In the genomic region with DNA sequence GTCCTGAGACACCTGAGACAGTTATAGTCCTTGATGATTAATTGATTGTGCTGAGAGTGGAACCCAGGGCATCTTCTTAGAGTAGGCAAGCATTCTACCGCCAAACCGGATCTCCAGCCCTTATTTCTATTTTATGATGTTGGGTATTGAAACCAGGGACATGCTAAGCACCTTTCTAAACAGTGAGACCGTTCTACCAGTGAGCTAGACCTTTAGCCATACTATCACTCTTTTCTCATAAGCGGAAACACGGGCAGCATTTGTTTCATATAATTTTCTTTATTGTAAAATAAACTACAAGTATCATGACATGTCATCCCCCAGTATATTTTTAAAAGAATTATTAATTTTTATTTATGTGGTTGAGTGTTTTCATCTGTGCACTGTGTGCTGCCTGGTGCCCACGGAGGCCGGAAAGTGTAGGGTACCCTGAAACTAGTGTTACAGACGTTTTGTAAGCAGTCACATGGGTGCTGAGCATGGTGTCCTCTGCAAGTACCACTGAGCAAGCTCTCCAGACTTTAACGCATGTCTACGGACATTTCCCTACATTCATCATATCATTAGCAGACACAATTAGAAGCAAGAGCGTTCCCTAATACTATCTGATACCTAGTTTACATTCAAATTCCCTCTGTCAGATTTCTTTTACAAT, we compare ENCODE assay signal across 8 mouse cellular contexts. TPM values are rescaled to one million over a fixed set of nuclear protein-coding genes. Genes with fewer than 3 reads are reported as not detected.
DNase-seq lines count a peak whose midpoint lies in the region; ATAC-seq and TF ChIP-seq lines count a peak whose summit lies in the region.

No protein-coding gene starts in this region.

- 54% methylated on average over 11 of the region's 11 CpGs for WGBS in kidney, postnatal 0 days
- WGBS in embryonic facial prominence, embryonic 12.5 days: 50% methylated on average over 11 of the region's 11 CpGs
- 50% methylated on average over 11 of the region's 11 CpGs for WGBS in hindbrain, embryonic 16.5 days
- WGBS in midbrain, embryonic 16.5 days: 54% methylated on average over 11 of the region's 11 CpGs

- no peak overlapping the region for H3K27ac ChIP-seq in kidney, postnatal 0 days
- 0 out of 2 replicates have a peak overlapping the region, but pooled peaks have one; percentile 42 for H3K27ac ChIP-seq in embryonic facial prominence, embryonic 12.5 days
- H3K27ac ChIP-seq in hindbrain, embryonic 16.5 days (ENCODE audit: low read depth, low read length): peak overlapping the region; percentile 72
- peak overlapping the region; percentile 89 for H3K27ac ChIP-seq in midbrain, embryonic 16.5 days (ENCODE audit: low read length)

- DNase-seq in kidney, postnatal 0 days (ENCODE audit: low spot score): no peak
- DNase-seq in kidney, postnatal 4 days: no peak
- no peak for DNase-seq in yolk sac, embryonic 10.5 days (ENCODE audit: low spot score)
- DNase-seq in kidney, postnatal 10 days: no peak
- no peak for DNase-seq in gastrocnemius, adult 8-10 months (ENCODE audit: low spot score in 2 of 2)

- ATAC-seq in kidney, postnatal 0 days (replicated peaks; ENCODE audit: low FRiP score, low read depth): no peak
- ATAC-seq in embryonic facial prominence, embryonic 12.5 days (ENCODE audit: insufficient number of reproducible peaks, insufficient read depth, low FRiP score, low TSS enrichment): no peak
- no peak for ATAC-seq in hindbrain, embryonic 16.5 days
- peak; percentile 56 for ATAC-seq in midbrain, embryonic 16.5 days

- no peaks in the 10 kb centered on the region for H3K27me3 ChIP-seq in kidney, postnatal 0 days (ENCODE audit: insufficient read depth, low read length)
- H3K27me3 ChIP-seq in embryonic facial prominence, embryonic 12.5 days: no peaks in the 10 kb centered on the region
- no peaks in the 10 kb centered on the region for H3K27me3 ChIP-seq in hindbrain, embryonic 16.5 days (replicated peaks; ENCODE audit: control insufficient read depth, insufficient read depth, low read length)
- H3K27me3 ChIP-seq in midbrain, embryonic 16.5 days (ENCODE audit: control insufficient read depth, insufficient read depth, low read depth, low read length): no peaks in the 10 kb centered on the region; the same call in 1 of the 2 replicates

- H3K4me3 ChIP-seq in kidney, postnatal 0 days (replicated peaks; ENCODE audit: low read depth, low read length): peak overlapping the region; percentile 38
- peak overlapping the region; percentile 49 for H3K4me3 ChIP-seq in embryonic facial prominence, embryonic 12.5 days
- H3K4me3 ChIP-seq in hindbrain, embryonic 16.5 days (ENCODE audit: low read length): peak overlapping the region; percentile 62
- H3K4me3 ChIP-seq in midbrain, embryonic 16.5 days (ENCODE audit: low read depth, low read length): peak overlapping the region; percentile 60

- no peak for TF ChIP-seq CTCF in kidney, postnatal 0 days (IDR thresholded peaks at IDR 0.05; ENCODE audit: low read depth)

- peak overlapping the region; percentile 52; the same call in 1 of the 2 replicates for H3K9ac ChIP-seq in kidney, postnatal 0 days (ENCODE audit: low read depth, low read length)
- peak overlapping the region; percentile 68; the same call in 1 of the 2 replicates for H3K9ac ChIP-seq in embryonic facial prominence, embryonic 12.5 days
- peak overlapping the region; percentile 82 for H3K9ac ChIP-seq in hindbrain, embryonic 16.5 days (ENCODE audit: low read depth, low read length)
- H3K9ac ChIP-seq in midbrain, embryonic 16.5 days (ENCODE audit: low read depth, low read length): peak overlapping the region; percentile 81; the same call in 1 of the 2 replicates

- no peaks in the 10 kb centered on the region for H3K36me3 ChIP-seq in kidney, postnatal 0 days (ENCODE audit: insufficient read depth, low read length)
- H3K36me3 ChIP-seq in embryonic facial prominence, embryonic 12.5 days: no peaks in the 10 kb centered on the region
- no peaks in the 10 kb centered on the region for H3K36me3 ChIP-seq in hindbrain, embryonic 16.5 days (ENCODE audit: control insufficient read depth, insufficient read depth, low read length)
- H3K36me3 ChIP-seq in midbrain, embryonic 16.5 days (ENCODE audit: control insufficient read depth, insufficient read depth, low read length): no peaks in the 10 kb centered on the region

- H3K9me3 ChIP-seq in kidney, postnatal 0 days (replicated peaks; ENCODE audit: low read length): no peaks in the 10 kb centered on the region
- no peaks in the 10 kb centered on the region for H3K9me3 ChIP-seq in embryonic facial prominence, embryonic 12.5 days
- no peaks in the 10 kb centered on the region for H3K9me3 ChIP-seq in hindbrain, embryonic 16.5 days (ENCODE audit: control insufficient read depth, low read length)
- H3K9me3 ChIP-seq in midbrain, embryonic 16.5 days (replicated peaks; ENCODE audit: control insufficient read depth, low read length, poor library complexity, severe bottlenecking): no peaks in the 10 kb centered on the region

- peak overlapping the region; percentile 57 for H3K4me2 ChIP-seq in kidney, postnatal 0 days (ENCODE audit: low read length)
- peak overlapping the region; percentile 63 for H3K4me2 ChIP-seq in embryonic facial prominence, embryonic 12.5 days (replicated peaks)
- H3K4me2 ChIP-seq in hindbrain, embryonic 16.5 days (ENCODE audit: low read length): peak overlapping the region; percentile 82
- H3K4me2 ChIP-seq in midbrain, embryonic 16.5 days (ENCODE audit: low read length): peak overlapping the region; percentile 67

- no peaks in the 10 kb centered on the region; the same call in 1 of the 2 replicates for H3K4me1 ChIP-seq in kidney, postnatal 0 days (replicated peaks; ENCODE audit: insufficient read depth, low read length)
- H3K4me1 ChIP-seq in embryonic facial prominence, embryonic 12.5 days: no peaks in the 10 kb centered on the region; the same call in 1 of the 2 replicates
- H3K4me1 ChIP-seq in hindbrain, embryonic 16.5 days (ENCODE audit: control insufficient read depth, insufficient read depth, low read depth, low read length): peaks cover 6% of the 10 kb centered on the region
- H3K4me1 ChIP-seq in midbrain, embryonic 16.5 days (ENCODE audit: control insufficient read depth, insufficient read depth, low read length): peaks cover 4% of the 10 kb centered on the region; the same call in 1 of the 2 replicates

RNA-seq across cellular contexts. Expression of a gene that starts 6.4 kb away (rescaled TPM):
- 64.7 and 65.4 TPM in 2 replicates for polyA plus RNA-seq in kidney, postnatal 0 days (2015; fragmentation: Nextera tagmentation; extraction: Ambion mirVana)
- 101 and 103 TPM in 2 replicates for polyA plus RNA-seq in embryonic facial prominence, embryonic 12.5 days (2016; fragmentation: Nextera tagmentation; extraction: Ambion mirVana)
- polyA plus RNA-seq in hindbrain, embryonic 16.5 days (2015; fragmentation: Nextera tagmentation; extraction: Ambion mirVana): 60.5 and 63.0 TPM in 2 replicates
- 64.5 and 73.5 TPM in 2 replicates for polyA plus RNA-seq in midbrain, embryonic 16.5 days (2015; fragmentation: Nextera tagmentation; extraction: Ambion mirVana)
- 10 to 100 TPM; 11.5 to 13.3 (median 12.1) TPM for total RNA-seq in gastrocnemius, adult 8-10 months (2022)

RNA-seq across cellular contexts. Expression of a gene that starts 31.9 kb away (rescaled TPM):
- polyA plus RNA-seq in kidney, postnatal 0 days (2015; fragmentation: Nextera tagmentation; extraction: Ambion mirVana): 2.0 and 2.5 TPM in 2 replicates
- polyA plus RNA-seq in embryonic facial prominence, embryonic 12.5 days (2016; fragmentation: Nextera tagmentation; extraction: Ambion mirVana): 3.3 and 4.2 TPM in 2 replicates
- polyA plus RNA-seq in hindbrain, embryonic 16.5 days (2015; fragmentation: Nextera tagmentation; extraction: Ambion mirVana): 2.8 and 3.5 TPM in 2 replicates
- 4.6 and 4.8 TPM in 2 replicates for polyA plus RNA-seq in midbrain, embryonic 16.5 days (2015; fragmentation: Nextera tagmentation; extraction: Ambion mirVana)
- under 1 TPM in 3 of 4 experiments, not detected in 1; 0.36 to 0.53 (median 0.46) TPM for total RNA-seq in gastrocnemius, adult 8-10 months (2022)

RNA-seq across cellular contexts. Expression of a gene that starts 44.6 kb away (rescaled TPM):
- polyA plus RNA-seq in kidney, postnatal 0 days (2015; fragmentation: Nextera tagmentation; extraction: Ambion mirVana): 21.1 and 23.2 TPM in 2 replicates
- polyA plus RNA-seq in embryonic facial prominence, embryonic 12.5 days (2016; fragmentation: Nextera tagmentation; extraction: Ambion mirVana): 30.5 and 34.4 TPM in 2 replicates
- polyA plus RNA-seq in hindbrain, embryonic 16.5 days (2015; fragmentation: Nextera tagmentation; extraction: Ambion mirVana): 17.6 and 20.6 TPM in 2 replicates
- 21.5 and 23.4 TPM in 2 replicates for polyA plus RNA-seq in midbrain, embryonic 16.5 days (2015; fragmentation: Nextera tagmentation; extraction: Ambion mirVana)
- total RNA-seq in gastrocnemius, adult 8-10 months (2022): 10 to 100 TPM; 12.9 to 15.9 (median 14.5) TPM

RNA-seq across cellular contexts. Expression of a gene that starts 46.3 kb away (rescaled TPM):
- polyA plus RNA-seq in kidney, postnatal 0 days (2015; fragmentation: Nextera tagmentation; extraction: Ambion mirVana): 9.7 and 10.0 TPM in 2 replicates
- polyA plus RNA-seq in embryonic facial prominence, embryonic 12.5 days (2016; fragmentation: Nextera tagmentation; extraction: Ambion mirVana): 17.4 and 19.2 TPM in 2 replicates
- 10.1 and 12.0 TPM in 2 replicates for polyA plus RNA-seq in hindbrain, embryonic 16.5 days (2015; fragmentation: Nextera tagmentation; extraction: Ambion mirVana)
- polyA plus RNA-seq in midbrain, embryonic 16.5 days (2015; fragmentation: Nextera tagmentation; extraction: Ambion mirVana): 11.5 and 13.5 TPM in 2 replicates
- 10 to 100 TPM in 1 of 4 experiments, 1 to 10 TPM in 3; 7.7 to 10.5 (median 8.5) TPM for total RNA-seq in gastrocnemius, adult 8-10 months (2022)

RNA-seq across cellular contexts. Expression of a gene that starts 59.4 kb away (rescaled TPM):
- 3.4 and 3.7 TPM in 2 replicates for polyA plus RNA-seq in kidney, postnatal 0 days (2015; fragmentation: Nextera tagmentation; extraction: Ambion mirVana)
- 2.6 and 3.1 TPM in 2 replicates for polyA plus RNA-seq in embryonic facial prominence, embryonic 12.5 days (2016; fragmentation: Nextera tagmentation; extraction: Ambion mirVana)
- 2.5 and 3.2 TPM in 2 replicates for polyA plus RNA-seq in hindbrain, embryonic 16.5 days (2015; fragmentation: Nextera tagmentation; extraction: Ambion mirVana)
- polyA plus RNA-seq in midbrain, embryonic 16.5 days (2015; fragmentation: Nextera tagmentation; extraction: Ambion mirVana): 3.8 and 4.5 TPM in 2 replicates
- under 1 TPM in 3 of 4 experiments, not detected in 1; 0.19 to 0.22 (median 0.20) TPM for total RNA-seq in gastrocnemius, adult 8-10 months (2022)
